Mouse (Mus musculus): ENCODE results near the gene Ctxn1. TPM values are rescaled to one million over a fixed set of nuclear protein-coding genes. Genes with fewer than 3 reads are reported as not detected.
A peak's percentile ranks its signal among the peaks of the same experiment; 100 is the strongest.

Gene Ctxn1
- total and polyA plus RNA-seq, 2 experiments from 2014 or later, result 78.5 to 250 TPM

GRCm38 (mm10) chr8:4254001-4254400 is 5.1 kb downstream of the Ctxn1 start:
- Histone ChIP-seq H3K4me1 (ENCODE audit: insufficient read depth, low read length) (peaks cover 10% of the 10 kb centered on the region), H3K36me3 (ENCODE audit: insufficient read depth, low read length) (peaks cover 21% of the 10 kb centered on the region), H3K27ac (ENCODE audit: low read depth, low read length) (peak overlapping the region; percentile 87), H3K4me3 (ENCODE audit: low read depth, low read length) (peak overlapping the region; percentile 65), H3K27me3 (ENCODE audit: insufficient read depth, low read length) (no peaks in the 10 kb centered on the region), H3K9me3 (ENCODE audit: low read length) (no peaks in the 10 kb centered on the region), H3K4me2 (ENCODE audit: low read depth, low read length, poor library complexity, severe bottlenecking) (peak overlapping the region; percentile 68), H3K9ac (replicated peaks; ENCODE audit: low read length, poor library complexity, severe bottlenecking) (peak overlapping the region; percentile 79)
- WGBS, result 50% methylated on average over 6 of the region's 6 CpGs
- TF ChIP-seq CTCF (IDR thresholded peaks at IDR 0.05), result peak; percentile 73
- ATAC-seq (ENCODE audit: low FRiP score) (no peak), DNase-seq (ENCODE audit: low spot score) (peak; percentile 91)

DNA sequence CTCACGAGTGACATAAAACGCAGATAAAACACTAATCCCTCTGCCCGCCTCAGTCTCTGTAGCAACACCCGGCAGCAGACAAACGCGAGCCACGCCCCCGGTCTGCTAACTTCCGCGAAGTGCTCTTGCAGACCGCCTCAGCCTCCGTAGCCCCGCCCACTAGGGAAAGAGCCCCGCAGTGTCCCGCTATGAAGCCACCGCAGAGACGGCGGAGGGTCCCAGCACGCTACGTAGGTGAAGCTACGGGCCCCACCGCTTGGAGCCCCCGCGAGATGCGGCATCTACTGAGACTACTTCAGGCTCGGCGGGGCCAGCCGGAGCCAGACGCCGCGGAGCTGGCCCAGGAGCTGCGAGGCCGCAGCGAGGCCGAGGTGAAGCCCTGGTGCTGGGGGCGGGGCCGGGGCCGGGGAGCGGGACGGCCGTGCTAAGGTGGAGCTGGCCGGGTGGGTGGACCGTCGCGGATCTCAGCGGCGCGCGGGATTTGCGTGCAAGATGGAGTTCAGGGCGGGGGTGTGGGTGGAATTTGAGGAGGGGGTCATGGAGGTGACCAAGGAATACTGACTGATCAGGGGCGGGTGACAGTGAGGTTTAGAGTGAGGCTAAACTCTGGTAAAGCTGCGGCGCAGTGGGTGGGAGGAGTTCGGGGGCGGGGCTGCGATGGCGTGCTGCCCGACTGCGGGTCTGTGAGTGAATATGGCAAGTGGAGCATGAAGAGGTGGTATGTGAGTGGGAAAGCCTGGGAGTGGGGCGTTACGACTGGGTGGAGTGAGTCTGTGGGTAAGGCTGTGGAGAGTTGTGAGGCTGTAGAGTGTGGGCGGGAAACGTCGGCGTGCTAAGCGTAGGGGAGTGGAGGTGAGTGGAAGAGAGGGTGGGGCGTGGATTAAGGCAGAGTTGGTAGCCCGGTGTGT is 5.9 kb downstream of the Ctxn1 start, which contains the start of gene Snapc2:
TSS of gene Snapc2 (plus strand) at position 147 of the 908 bp plus-strand sequence.
- TF ChIP-seq CTCF (IDR thresholded peaks at IDR 0.05), result no peak
- peaks cover 10% of the 10 kb centered on the region for H3K4me1 ChIP-seq (ENCODE audit: insufficient read depth, low read length)
- peak within 1 kb of the TSS; percentile 68 for H3K4me2 ChIP-seq (ENCODE audit: low read depth, low read length, poor library complexity, severe bottlenecking)
- H3K27me3 ChIP-seq (ENCODE audit: insufficient read depth, low read length), result no peaks in the 10 kb centered on the region
- H3K4me3 ChIP-seq (ENCODE audit: low read depth, low read length), result peak within 1 kb of the TSS; percentile 65
- ATAC-seq (ENCODE audit: low FRiP score) (peak; percentile 88), DNase-seq (ENCODE audit: low spot score) (peak; percentile 97)
- peak within 1 kb of the TSS; percentile 79 for H3K9ac ChIP-seq (replicated peaks; ENCODE audit: low read length, poor library complexity, severe bottlenecking)
- H3K9me3 ChIP-seq (ENCODE audit: low read length), result no peaks in the 10 kb centered on the region
- peaks cover 25% of the 10 kb centered on the region for H3K36me3 ChIP-seq (ENCODE audit: insufficient read depth, low read length)
- peak within 1 kb of the TSS; percentile 87 for H3K27ac ChIP-seq (ENCODE audit: low read depth, low read length)
- WGBS, result under 1% methylated on average over 69 of the region's 69 CpGs

DNA sequence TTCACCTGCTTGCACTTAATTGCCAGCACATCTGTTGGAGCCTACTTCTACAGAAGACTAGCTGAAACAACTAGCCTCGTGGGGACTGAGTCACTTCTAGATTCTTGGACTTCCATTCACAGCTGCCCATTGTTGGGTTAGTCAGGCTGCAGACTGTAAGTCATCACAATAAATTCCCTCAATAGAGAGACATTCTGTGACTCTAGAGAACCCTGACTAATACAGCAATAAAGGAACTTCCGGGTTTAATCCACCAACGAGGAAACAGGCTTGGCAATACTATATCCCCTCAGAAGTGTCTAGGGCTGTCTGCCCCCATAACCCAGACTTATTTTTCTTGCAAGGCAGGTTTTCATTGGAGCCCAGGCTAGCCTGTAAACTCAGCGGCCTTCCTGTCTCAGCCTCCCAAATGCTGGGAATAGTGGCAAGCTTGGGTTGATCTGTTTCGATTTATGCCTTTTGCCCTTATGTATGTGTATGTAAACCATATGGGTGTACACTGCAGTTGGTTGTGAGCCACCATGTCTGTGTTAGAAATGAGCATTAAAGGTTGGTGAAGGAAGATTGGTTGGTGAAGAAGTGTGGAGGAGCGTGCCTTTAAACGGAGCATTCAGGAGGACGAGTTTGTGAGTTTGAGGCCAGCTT is 6.8 kb downstream of the Ctxn1 start:
- Histone ChIP-seq H3K36me3 (ENCODE audit: insufficient read depth, low read length) (peaks cover 34% of the 10 kb centered on the region), H3K4me3 (ENCODE audit: low read depth, low read length) (peak overlapping the region; percentile 65), H3K9me3 (ENCODE audit: low read length) (no peaks in the 10 kb centered on the region), H3K4me2 (ENCODE audit: low read depth, low read length, poor library complexity, severe bottlenecking) (peak overlapping the region; percentile 68), H3K4me1 (ENCODE audit: insufficient read depth, low read length) (peaks cover 3% of the 10 kb centered on the region; the same call in 1 of the 2 replicates), H3K9ac (replicated peaks; ENCODE audit: low read length, poor library complexity, severe bottlenecking) (peak overlapping the region; percentile 79; the same call in 1 of the 2 replicates), H3K27me3 (ENCODE audit: insufficient read depth, low read length) (no peaks in the 10 kb centered on the region), H3K27ac (ENCODE audit: low read depth, low read length) (peak overlapping the region; percentile 87)
- no peak for TF ChIP-seq CTCF (IDR thresholded peaks at IDR 0.05)
- DNase-seq (ENCODE audit: low spot score), result no peak
- 43% methylated on average over 8 of the region's 8 CpGs for WGBS
- no peak for ATAC-seq (ENCODE audit: low FRiP score)

GRCm38 (mm10) chr8:4250306-4250970 is 8.6 kb downstream of the Ctxn1 start:
- 33% methylated on average over 26 of the region's 26 CpGs for WGBS
- H3K4me2 ChIP-seq (ENCODE audit: low read depth, low read length, poor library complexity, severe bottlenecking), result no peak overlapping the region
- DNase-seq (ENCODE audit: low spot score) (peak; percentile 78), ATAC-seq (ENCODE audit: low FRiP score) (no peak)
- no peak overlapping the region for H3K27ac ChIP-seq (ENCODE audit: low read depth, low read length)
- H3K36me3 ChIP-seq (ENCODE audit: insufficient read depth, low read length), result peaks cover 32% of the 10 kb centered on the region
- H3K4me1 ChIP-seq (ENCODE audit: insufficient read depth, low read length), result no peaks in the 10 kb centered on the region
- H3K9ac ChIP-seq (replicated peaks; ENCODE audit: low read length, poor library complexity, severe bottlenecking), result 0 out of 2 replicates have a peak overlapping the region, but pooled peaks have one; percentile 19
- no peaks in the 10 kb centered on the region for H3K27me3 ChIP-seq (ENCODE audit: insufficient read depth, low read length)
- TF ChIP-seq CTCF (IDR thresholded peaks at IDR 0.05), result peak; percentile 82
- H3K9me3 ChIP-seq (ENCODE audit: low read length), result no peaks in the 10 kb centered on the region
- no peak overlapping the region for H3K4me3 ChIP-seq (ENCODE audit: low read depth, low read length)

GRCm38 (mm10) chr8:4249213-4249612 is 9.9 kb downstream of the Ctxn1 start:
- DNase-seq (ENCODE audit: low spot score), result no peak
- no peak for TF ChIP-seq CTCF (IDR thresholded peaks at IDR 0.05)
- no peak overlapping the region for H3K4me3 ChIP-seq (ENCODE audit: low read depth, low read length)
- 20% methylated on average over 29 of the region's 29 CpGs for WGBS
- no peak overlapping the region for H3K27ac ChIP-seq (ENCODE audit: low read depth, low read length)
- H3K36me3 ChIP-seq (ENCODE audit: insufficient read depth, low read length), result peaks cover 35% of the 10 kb centered on the region
- no peak overlapping the region for H3K4me2 ChIP-seq (ENCODE audit: low read depth, low read length, poor library complexity, severe bottlenecking)
- H3K9ac ChIP-seq (replicated peaks; ENCODE audit: low read length, poor library complexity, severe bottlenecking), result 0 out of 2 replicates have a peak overlapping the region, but pooled peaks have one; percentile 1
- no peak for ATAC-seq (ENCODE audit: low FRiP score)
- no peaks in the 10 kb centered on the region for H3K4me1 ChIP-seq (ENCODE audit: insufficient read depth, low read length)
- H3K9me3 ChIP-seq (ENCODE audit: low read length), result no peaks in the 10 kb centered on the region
- no peaks in the 10 kb centered on the region for H3K27me3 ChIP-seq (ENCODE audit: insufficient read depth, low read length)

Data from midbrain, postnatal 0 days (tissue).